Mouse (Mus musculus) monocyte, adult 2 months (primary cell): ENCODE measurements around the gene Hamp2.
"Not testable (repeated sequence)": the region's sequence is repeated elsewhere in the genome, so short reads cannot be mapped to it uniquely, and the experiment has no call there.

ENCODE experiments used
- DNase-seq, 2 experiments: peaks; one replicate each; pipeline ENCODE4 v3.0.0; 2022; ENCODE audit warnings: low spot score in 2 of 2, low read depth in 1 of 2

Hamp2 gene

DNA sequence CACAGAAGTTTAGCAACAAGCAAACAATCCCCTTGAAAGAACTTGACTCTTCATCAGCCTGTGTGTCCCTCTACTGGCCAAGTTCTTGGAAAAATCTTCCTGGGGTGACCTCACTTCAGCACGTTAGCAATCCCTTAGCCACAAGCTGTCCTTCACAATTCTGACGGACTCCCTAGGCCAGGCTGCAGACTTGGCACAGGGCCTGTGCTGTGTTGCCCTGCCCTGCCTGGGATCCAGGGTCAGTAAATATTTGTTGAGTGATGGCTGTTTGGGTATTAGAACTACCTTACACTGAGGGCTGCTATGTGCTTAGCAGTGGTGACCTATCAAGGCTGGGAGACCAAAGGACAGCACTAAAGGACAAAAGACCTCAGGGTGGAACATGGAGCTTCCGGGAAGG is 29.6 kb upstream of the Hamp2 start:
- no peak for DNase-seq

GRCm38 (mm10) chr7:30953459-30953858 is 29.0 kb upstream of the Hamp2 start:
- peak; percentile 61 to 63 for DNase-seq

DNA sequence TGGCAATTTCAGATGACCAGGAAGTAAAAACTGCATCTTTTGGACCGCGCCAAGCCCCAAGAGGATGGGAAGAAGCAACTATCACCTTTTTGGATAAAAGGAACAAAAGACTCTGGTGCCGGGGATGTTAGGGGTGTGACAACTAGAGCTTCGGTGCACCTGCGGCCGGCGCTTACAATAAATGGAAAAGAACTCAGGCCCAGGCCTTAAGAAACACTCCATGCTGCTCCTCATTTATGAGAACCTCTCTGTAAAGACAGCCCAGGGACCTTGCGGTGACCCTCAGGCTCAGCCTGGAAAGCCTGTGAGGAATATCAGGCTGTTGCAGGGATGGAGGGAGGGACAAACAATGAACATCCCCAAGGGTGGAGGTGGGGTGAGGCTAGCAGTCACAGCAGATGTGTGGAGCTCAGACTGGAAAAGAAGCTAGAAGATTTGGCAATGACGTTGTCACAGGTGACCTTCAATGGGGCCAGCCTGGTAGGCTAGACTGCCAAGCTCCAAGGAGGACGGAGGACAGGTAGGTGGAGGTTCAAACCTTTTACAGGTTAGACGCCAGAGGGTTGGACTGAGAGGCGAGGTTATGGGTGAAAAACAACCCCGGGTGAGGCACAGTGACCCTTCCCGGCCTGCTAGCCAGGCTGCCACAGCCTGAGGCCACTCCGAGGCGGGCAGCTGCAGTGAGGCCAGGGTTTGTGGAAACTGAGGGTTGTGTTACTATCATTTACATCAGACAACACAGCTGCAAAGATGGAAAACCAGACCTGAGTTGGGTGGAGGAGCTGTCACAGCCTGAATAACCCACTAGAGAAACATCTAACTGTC is 28.2 kb upstream of the Hamp2 start:
- no peak for DNase-seq

DNA sequence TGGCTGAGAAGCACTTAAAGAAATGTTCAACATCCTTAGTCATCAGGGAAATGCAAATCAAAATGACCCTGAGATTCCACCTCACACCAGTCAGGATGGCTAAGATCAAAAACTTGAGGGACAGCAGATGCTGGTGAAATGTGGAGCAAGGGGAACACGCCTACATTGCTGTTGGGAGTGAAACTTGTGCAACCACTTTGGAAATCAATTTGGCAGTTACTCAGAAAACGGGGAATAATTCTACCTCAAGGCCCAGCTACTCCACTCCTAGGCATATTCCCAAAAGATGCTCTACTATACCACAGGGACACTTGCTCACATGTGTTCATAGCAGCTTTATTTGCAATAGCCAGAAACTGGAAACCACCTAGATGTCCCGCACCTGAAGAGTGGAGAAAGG is 25.4 kb upstream of the Hamp2 start:
- DNase-seq, result not testable (repeated sequence)

- no peak for DNase-seq
These were observed 21.4 kb upstream of the Hamp2 start for GRCm38 (mm10) chr7:30945876-30946275.

GRCm38 (mm10) chr7:30945466-30945865 is 21.0 kb upstream of the Hamp2 start:
- not testable (repeated sequence) for DNase-seq

DNA sequence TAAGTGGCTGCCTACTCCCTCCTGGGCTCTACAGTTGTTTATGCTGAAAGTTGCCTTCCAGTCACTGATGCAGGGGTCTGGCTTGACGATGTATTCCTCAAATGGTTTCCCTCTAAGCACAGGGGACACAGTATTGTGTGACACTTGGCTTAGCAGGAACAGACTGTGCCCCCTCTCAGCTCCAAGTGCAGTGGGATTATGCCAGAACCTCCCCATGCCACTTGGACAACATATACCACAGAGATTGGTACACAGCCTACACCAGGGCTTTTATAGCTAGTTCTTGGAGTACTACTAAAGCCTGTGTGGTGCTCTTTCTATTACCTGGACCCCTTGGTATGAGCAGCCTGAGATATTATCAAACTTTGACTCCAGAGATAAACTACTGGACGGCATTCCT is 20.2 kb upstream of the Hamp2 start:
- DNase-seq, result not testable (repeated sequence)

GRCm38 (mm10) chr7:30943909-30944635 is 19.6 kb upstream of the Hamp2 start, which contains the start of gene Hamp:
TSS of gene Hamp (minus strand) at chr7:30944032.
- DNase-seq, result no peak

- not testable (repeated sequence) for DNase-seq
These were observed 17.9 kb upstream of the Hamp2 start for GRCm38 (mm10) chr7:30942365-30942764.

- DNase-seq, result not testable (repeated sequence)
These were observed 15.6 kb upstream of the Hamp2 start for GRCm38 (mm10) chr7:30940070-30940469.

DNA sequence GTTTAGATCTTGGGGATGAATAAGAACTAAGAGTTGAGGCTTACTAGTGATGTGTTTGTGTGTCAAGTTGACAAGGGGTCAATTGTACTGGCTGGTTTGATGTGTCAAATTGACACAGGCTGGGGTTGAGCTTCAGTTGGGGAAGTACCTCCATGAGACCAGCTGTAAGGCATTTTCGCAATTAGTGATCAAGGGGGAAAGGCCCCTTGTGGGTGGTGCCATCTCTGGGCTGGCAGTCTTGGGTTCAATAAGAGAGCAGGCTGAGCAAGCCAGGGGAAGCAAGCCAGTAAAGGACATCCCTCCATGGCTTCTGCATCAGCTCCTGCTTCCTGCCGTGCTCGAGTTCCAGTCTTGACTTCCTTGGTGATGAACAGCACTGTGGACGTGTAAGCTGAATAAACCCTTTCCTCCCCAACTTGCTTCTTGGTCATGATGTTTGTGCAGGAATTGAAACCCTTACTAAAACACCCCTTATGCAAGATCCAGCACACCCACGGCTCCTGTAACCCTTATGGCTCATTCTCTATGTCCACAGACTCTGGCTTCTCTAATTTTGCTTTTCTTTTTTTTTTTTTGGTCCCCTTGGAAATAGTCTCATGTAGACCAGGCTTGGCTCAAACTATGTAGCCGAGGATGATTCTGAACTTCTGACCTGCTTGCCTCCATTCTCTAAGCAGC is 11.1 kb upstream of the Hamp2 start:
- DNase-seq, result peak; percentile 36 to 52

DNA sequence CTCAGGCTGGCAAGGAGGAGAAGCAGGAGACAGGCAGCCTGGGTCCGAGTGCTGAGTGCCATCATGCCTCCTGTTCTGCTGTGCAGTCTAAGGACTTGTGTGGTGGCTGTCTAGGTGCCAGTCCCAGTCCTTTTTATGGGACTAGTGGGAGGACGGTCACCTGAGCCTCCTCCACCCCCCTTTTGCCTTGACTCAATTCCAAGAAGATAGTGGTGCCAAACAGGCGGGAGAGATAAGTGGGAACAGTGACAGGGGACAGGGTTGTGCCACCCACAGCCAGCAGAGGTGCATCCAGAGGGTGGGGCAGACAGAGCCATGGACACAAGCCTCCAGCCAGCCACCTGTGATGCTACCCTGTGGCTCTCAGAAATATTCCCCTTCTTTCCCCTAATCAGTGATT is 410 bp downstream of the Hamp2 start:
- no peak for DNase-seq

- DNase-seq, result not testable (repeated sequence)
These were observed 2.0 kb downstream of the Hamp2 start for GRCm38 (mm10) chr7:30922490-30922889.

DNA sequence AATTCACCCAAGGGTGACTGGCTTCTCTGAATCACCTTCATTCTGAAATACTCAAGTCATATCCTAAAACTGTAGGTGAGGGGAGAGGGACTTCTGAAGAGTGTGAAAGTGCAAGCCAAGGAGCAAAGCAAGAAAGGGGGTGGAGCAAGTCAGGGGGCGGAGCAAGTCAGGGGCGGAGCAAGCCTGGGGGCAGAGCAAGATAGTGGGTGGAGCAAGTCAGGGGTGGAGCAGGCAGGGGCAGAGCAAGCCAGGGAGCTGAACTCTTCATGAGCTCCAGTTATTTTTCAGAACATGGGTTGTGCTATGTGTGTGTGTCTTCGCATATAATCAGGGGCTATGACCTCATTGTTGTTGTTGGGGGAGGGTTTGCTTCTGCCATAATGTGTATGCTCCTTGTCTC is 4.3 kb downstream of the Hamp2 start:
- no peak for DNase-seq

- DNase-seq, result no peak
These were observed 7.3 kb downstream of the Hamp2 start for GRCm38 (mm10) chr7:30917219-30917618.

DNA sequence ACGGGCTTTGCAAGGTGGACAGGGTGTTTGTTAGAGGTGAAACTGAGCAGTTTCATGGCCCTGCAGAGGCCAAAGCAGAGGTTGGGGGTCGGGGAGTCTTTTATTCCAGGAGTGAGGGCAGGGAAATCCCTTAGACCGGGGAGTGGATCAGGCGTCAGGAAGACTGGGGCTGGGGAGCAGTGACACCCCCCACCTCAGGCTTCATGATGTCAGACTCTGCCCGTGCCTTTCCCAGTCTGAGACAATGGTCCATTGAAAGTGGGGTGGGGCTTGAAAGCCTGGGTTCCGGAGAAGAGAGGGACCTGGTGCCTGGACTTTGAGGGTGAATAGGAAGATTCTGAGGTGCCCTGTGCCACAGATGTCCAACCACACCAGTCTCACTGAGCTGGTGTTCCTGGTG is 7.8 kb downstream of the Hamp2 start:
- DNase-seq, result no peak

DNA sequence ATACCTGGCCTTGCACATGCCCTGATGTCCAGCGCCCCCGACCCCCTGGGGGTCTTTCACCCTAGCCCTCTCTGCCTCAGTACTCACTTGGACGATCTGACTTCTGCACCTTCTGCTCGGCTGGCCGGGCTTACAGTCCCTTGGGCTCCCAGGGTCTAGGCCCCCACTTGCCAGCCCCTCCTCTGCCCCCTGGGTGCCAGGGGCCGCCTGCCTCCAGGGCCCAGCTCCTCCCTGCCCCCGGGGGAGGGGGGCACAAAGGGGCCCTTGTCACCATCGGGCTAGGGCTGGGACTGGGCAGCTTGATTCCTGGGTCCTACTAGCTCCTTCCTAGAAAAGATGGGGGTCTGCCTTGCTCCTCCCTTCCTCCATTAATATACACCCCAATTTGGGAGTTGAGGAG is 9.7 kb downstream of the Hamp2 start, which contains the start of gene Mag:
TSS of gene Mag (minus strand) at position 142 of the 400 bp plus-strand sequence.
- no peak for DNase-seq

DNA sequence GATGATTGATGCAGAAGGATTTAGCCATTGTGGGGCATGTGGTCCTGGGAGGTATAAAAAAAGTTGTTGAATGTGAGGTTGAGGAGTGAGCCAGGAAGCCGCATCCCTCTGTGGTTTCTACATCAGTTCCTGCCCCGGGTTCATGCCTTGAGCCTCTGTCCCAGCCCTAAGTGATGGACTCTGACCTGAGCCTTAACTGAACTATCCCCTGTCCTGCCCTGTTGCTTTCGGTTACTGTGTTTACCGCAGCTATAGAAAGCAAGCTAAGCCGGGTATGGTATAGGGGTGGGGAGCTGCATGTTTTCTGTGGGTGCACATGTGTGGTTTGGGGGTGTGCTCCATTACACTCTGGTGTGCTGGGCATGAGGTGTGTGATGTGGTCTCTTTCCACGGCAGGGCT is 14.7 kb downstream of the Hamp2 start:
- no peak for DNase-seq

- no peak for DNase-seq
These were observed 15.5 kb downstream of the Hamp2 start for GRCm38 (mm10) chr7:30908992-30909431.

DNA sequence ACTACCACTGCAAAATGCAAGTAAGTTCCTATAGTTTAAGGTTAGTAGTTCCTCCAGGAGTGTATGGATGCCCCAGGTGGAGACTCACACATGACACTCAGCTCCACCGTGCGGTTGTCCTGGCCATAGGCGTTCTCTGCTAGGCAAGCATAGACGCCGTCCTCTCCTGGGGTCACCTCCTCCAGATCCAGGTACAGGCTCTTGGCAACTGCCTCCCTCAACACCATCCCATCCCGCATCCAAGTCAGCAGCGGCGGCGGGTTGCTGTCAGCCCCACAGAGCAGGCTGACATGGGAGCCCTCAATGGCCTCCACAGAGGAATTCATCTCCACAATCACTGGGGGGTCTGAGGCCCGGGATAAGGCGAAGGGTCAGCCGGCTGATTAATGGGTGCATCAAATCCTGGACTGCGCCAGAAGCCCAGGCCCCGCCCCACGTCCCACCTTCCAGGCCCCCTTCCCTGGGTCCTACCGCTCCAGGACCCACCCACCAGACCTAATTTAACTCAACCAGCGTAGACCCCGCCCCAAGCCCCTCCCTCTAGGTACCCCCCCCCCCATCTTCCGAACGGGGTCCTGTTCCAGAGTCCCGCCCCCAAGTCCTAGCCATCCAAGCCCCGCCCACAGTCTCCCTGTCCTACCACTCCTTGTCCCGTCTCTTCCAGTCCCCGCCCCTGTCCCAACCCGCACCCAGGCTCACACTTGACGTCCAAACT is 16.0 kb downstream of the Hamp2 start:
- DNase-seq, result no peak

- DNase-seq, result no peak
These were observed 20.4 kb downstream of the Hamp2 start for GRCm38 (mm10) chr7:30904042-30904441.
